Mouse (Mus musculus): ENCODE measurements at regions not wholly inside any gene's neighbourhood (a gene's known extent, or its start where the extent isn't known, plus 50 kb on each side); places are given as distances from the start of the nearest gene placed in this dataset.
A peak's percentile ranks its signal among the peaks of the same experiment; 100 is the strongest.

DNA sequence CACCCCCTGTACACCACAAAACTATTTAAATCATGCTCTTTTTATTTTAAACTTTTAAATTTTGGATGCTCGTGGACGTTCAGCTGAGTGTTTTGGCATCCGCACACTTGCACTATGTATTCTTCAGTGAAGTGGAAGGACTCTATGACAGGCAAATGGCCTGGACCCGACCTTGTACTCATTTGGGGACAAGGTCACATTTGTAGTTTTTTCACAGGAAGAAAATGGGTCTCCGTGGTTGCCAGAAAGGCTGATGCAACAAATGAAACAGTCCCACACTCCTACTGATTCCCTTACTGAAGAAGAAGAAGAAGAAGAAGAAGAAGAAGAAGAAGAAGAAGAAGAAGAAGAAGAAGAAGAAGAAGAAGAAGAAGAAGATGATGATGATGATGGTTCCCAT, 160.9 kb upstream of the Foxn2 start:
- 73% methylated on average over 5 of the region's 5 CpGs for WGBS

DNA sequence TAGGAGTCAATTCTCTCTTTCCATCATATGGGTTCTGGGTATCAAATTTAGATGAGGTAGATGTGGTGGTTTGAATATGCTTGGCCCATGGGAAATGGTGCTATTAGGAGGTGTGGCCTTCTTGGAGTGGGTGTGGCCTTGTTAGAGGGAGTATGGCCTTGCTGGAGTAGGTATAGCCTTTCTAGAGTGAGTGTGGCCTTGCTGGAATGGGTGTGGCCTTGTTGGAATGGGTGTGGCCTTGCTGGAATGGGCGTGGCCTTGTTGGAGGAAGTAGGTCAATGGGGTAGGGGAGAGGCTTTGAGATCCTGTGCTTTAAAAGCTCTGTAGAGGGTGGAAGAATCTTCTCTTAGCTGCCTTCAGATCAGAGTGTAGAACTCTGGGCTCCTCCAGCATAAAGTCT, 157.8 kb upstream of the Foxn2 start:
- 53% methylated on average over 1 of the region's 1 CpGs for WGBS
- H3K27me3 ChIP-seq (ENCODE audit: control insufficient read depth, insufficient read depth, low read length), result no peaks in the 10 kb centered on the region
- TF ChIP-seq CTCF (IDR thresholded peaks at IDR 0.05; ENCODE audit: extremely low read depth, insufficient read length, insufficient replicate concordance, low read depth, low read length) (no peak), POLR2A (IDR thresholded peaks at IDR 0.05; ENCODE audit: low read depth, low read length) (no peak)
- no peaks in the 10 kb centered on the region for H3K36me3 ChIP-seq (ENCODE audit: control insufficient read depth, insufficient read depth, low read length)
- no peak overlapping the region for H3K27ac ChIP-seq (ENCODE audit: insufficient read depth, low read depth, low read length)
- no peak overlapping the region for H3K4me3 ChIP-seq (ENCODE audit: low read depth, low read length)
- H3K4me1 ChIP-seq (ENCODE audit: control insufficient read depth, insufficient read depth, insufficient read length, low read length), result no peaks in the 10 kb centered on the region

More for the DNA sequence above, 160.9 kb upstream of the Foxn2 start:
- no peak for TF ChIP-seq POLR2A (IDR thresholded peaks at IDR 0.05; ENCODE audit: low read depth, low read length)
- no peak for TF ChIP-seq CTCF (IDR thresholded peaks at IDR 0.05; ENCODE audit: extremely low read depth, insufficient read length, insufficient replicate concordance, low read depth, low read length)
- Histone ChIP-seq H3K27ac (ENCODE audit: insufficient read depth, low read depth, low read length) (no peak overlapping the region), H3K27me3 (ENCODE audit: control insufficient read depth, insufficient read depth, low read length) (no peaks in the 10 kb centered on the region), H3K4me3 (ENCODE audit: low read depth, low read length) (no peak overlapping the region), H3K36me3 (ENCODE audit: control insufficient read depth, insufficient read depth, low read length) (no peaks in the 10 kb centered on the region), H3K4me1 (ENCODE audit: control insufficient read depth, insufficient read depth, insufficient read length, low read length) (no peaks in the 10 kb centered on the region)

DNA sequence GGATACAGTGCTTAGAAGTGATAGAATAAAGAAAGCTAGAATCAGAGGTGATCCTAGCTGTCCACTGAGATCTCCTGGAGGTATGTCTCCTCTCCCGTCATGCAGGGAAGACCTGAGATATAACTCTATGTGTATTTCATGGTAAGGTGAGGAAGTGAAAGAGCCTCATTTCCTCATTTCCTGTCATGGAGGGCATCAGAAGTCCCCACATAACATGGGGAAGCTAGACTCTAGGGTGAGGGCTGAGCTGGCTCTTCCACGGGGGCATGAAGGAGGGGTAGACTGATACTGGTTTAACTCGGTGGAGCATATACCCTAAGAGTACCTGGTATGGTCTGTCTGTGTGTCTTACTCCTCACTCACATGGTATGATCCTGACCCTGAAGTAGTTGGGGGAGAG, 156.0 kb upstream of the Foxn2 start:
- Histone ChIP-seq H3K27me3 (ENCODE audit: control insufficient read depth, insufficient read depth, low read length) (no peaks in the 10 kb centered on the region), H3K4me3 (ENCODE audit: low read depth, low read length) (no peak overlapping the region), H3K36me3 (ENCODE audit: control insufficient read depth, insufficient read depth, low read length) (no peaks in the 10 kb centered on the region), H3K4me1 (ENCODE audit: control insufficient read depth, insufficient read depth, insufficient read length, low read length) (no peaks in the 10 kb centered on the region), H3K27ac (ENCODE audit: insufficient read depth, low read depth, low read length) (no peak overlapping the region)
- TF ChIP-seq CTCF (IDR thresholded peaks at IDR 0.05; ENCODE audit: extremely low read depth, insufficient read length, insufficient replicate concordance, low read depth, low read length), result no peak
- TF ChIP-seq POLR2A (IDR thresholded peaks at IDR 0.05; ENCODE audit: low read depth, low read length), result no peak
- 83% methylated on average over 3 of the region's 3 CpGs for WGBS

DNA sequence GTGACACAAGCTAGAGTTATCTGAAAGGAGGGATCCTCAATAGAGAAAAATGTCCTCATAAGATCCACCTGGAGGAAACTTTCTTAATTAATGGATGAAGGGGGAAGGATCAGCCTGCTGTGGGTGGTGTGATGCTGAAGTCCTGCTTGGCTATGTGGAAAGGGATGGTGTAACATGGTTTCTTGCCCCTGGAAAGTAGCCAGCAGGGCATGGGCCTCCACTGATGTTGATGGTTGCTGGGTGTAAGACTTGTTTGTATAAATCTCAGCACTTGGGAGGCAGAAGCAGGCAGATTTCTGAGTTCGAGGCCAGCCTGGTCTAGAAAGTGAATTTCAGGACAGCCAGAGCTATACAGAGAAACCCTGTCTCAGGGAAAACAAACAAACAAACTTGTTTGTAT, 152.7 kb upstream of the Foxn2 start:
- H3K27me3 ChIP-seq (ENCODE audit: control insufficient read depth, insufficient read depth, low read length), result no peaks in the 10 kb centered on the region
- TF ChIP-seq CTCF (IDR thresholded peaks at IDR 0.05; ENCODE audit: extremely low read depth, insufficient read length, insufficient replicate concordance, low read depth, low read length), result no peak
- no peak for TF ChIP-seq POLR2A (IDR thresholded peaks at IDR 0.05; ENCODE audit: low read depth, low read length)
- H3K4me1 ChIP-seq (ENCODE audit: control insufficient read depth, insufficient read depth, insufficient read length, low read length), result no peaks in the 10 kb centered on the region
- H3K4me3 ChIP-seq (ENCODE audit: low read depth, low read length), result no peak overlapping the region
- no peak overlapping the region for H3K27ac ChIP-seq (ENCODE audit: insufficient read depth, low read depth, low read length)
- WGBS, result 75% methylated on average over 1 of the region's 1 CpGs
- H3K36me3 ChIP-seq (ENCODE audit: control insufficient read depth, insufficient read depth, low read length), result no peaks in the 10 kb centered on the region

DNA sequence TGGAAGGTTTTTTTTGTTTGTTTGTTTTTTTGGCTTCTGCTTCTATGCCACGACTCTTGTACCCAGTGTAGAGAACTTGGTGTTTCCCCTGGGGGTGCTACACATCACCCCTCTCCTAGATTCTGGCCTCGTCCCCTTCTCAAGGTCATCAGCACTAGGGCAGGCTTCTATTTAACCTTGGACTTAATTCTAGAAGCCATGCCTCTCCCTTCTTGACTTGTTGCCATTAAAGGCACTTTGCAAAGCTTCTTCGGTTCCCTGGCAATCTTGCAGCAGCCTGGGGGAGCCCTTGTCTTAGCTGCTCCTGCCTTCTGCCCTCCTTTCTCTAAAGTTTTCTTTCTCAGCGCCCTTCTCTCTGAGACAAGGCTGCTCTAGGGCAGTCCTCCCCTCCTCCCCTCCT, 143.0 kb upstream of the Foxn2 start:
- TF ChIP-seq POLR2A (IDR thresholded peaks at IDR 0.05; ENCODE audit: low read depth, low read length), result no peak
- H3K36me3 ChIP-seq (ENCODE audit: control insufficient read depth, insufficient read depth, low read length), result no peaks in the 10 kb centered on the region
- no peak overlapping the region for H3K27ac ChIP-seq (ENCODE audit: insufficient read depth, low read depth, low read length)
- H3K4me3 ChIP-seq (ENCODE audit: low read depth, low read length), result no peak overlapping the region
- H3K4me1 ChIP-seq (ENCODE audit: control insufficient read depth, insufficient read depth, insufficient read length, low read length), result no peaks in the 10 kb centered on the region
- WGBS, result 31% methylated on average over 4 of the region's 4 CpGs
- H3K27me3 ChIP-seq (ENCODE audit: control insufficient read depth, insufficient read depth, low read length), result no peaks in the 10 kb centered on the region

DNA sequence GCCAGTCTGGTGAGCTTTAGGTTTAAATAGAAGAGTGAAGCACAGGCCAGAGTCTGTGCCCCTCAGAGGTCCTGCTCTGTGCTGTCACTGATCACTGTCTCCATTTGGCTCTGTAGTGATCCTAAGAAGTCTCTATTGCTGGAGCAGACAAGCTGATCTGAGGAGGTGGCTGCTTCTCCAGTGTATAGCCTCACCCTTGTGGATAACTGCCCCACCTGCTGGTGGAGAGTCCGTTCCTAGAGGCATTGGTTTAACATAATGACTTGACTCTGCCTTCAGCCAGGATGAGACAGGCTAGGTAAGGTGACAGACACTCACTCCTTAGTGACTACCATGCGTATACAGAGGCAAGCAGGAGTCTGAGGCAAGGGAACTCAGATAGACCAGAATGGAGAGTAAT, 136.5 kb upstream of the Foxn2 start:
- Histone ChIP-seq H3K4me1 (ENCODE audit: control insufficient read depth, insufficient read depth, insufficient read length, low read length) (no peaks in the 10 kb centered on the region), H3K27me3 (ENCODE audit: control insufficient read depth, insufficient read depth, low read length) (no peaks in the 10 kb centered on the region), H3K36me3 (ENCODE audit: control insufficient read depth, insufficient read depth, low read length) (no peaks in the 10 kb centered on the region), H3K4me3 (ENCODE audit: low read depth, low read length) (no peak overlapping the region), H3K27ac (ENCODE audit: insufficient read depth, low read depth, low read length) (no peak overlapping the region)
- WGBS, result 55% methylated on average over 2 of the region's 2 CpGs
- no peak for TF ChIP-seq POLR2A (IDR thresholded peaks at IDR 0.05; ENCODE audit: low read depth, low read length)
- peak; percentile 22; the same call in 1 of the 2 replicates for TF ChIP-seq CTCF (IDR thresholded peaks at IDR 0.05; ENCODE audit: extremely low read depth, insufficient read length, insufficient replicate concordance, low read depth, low read length)

DNA sequence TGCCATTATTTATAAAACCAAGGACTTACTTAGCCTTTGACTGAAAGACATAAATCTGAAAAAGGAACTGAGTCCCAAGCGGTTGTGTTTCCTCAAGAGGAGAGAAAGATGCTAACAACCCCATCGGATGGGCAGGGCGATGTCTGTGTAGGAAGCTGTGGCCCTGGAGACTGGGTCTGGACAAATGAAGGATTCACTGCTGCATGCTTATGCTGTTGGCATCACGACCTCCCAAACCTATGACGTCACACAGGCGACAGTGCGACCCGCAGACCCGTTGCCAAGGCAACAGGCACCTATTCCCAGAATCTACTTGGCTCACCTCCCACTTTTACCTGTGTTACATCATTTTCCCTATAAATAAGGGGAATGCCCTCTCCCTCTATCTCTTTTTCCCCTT, 135.3 kb upstream of the Foxn2 start:
- Histone ChIP-seq H3K4me3 (ENCODE audit: low read depth, low read length) (no peak overlapping the region), H3K4me1 (ENCODE audit: control insufficient read depth, insufficient read depth, insufficient read length, low read length) (no peaks in the 10 kb centered on the region), H3K36me3 (ENCODE audit: control insufficient read depth, insufficient read depth, low read length) (no peaks in the 10 kb centered on the region), H3K27me3 (ENCODE audit: control insufficient read depth, insufficient read depth, low read length) (no peaks in the 10 kb centered on the region), H3K27ac (ENCODE audit: insufficient read depth, low read depth, low read length) (no peak overlapping the region)
- 79% methylated on average over 9 of the region's 9 CpGs for WGBS
- TF ChIP-seq POLR2A (IDR thresholded peaks at IDR 0.05; ENCODE audit: low read depth, low read length) (no peak), CTCF (IDR thresholded peaks at IDR 0.05; ENCODE audit: extremely low read depth, insufficient read length, insufficient replicate concordance, low read depth, low read length) (no peak)

DNA sequence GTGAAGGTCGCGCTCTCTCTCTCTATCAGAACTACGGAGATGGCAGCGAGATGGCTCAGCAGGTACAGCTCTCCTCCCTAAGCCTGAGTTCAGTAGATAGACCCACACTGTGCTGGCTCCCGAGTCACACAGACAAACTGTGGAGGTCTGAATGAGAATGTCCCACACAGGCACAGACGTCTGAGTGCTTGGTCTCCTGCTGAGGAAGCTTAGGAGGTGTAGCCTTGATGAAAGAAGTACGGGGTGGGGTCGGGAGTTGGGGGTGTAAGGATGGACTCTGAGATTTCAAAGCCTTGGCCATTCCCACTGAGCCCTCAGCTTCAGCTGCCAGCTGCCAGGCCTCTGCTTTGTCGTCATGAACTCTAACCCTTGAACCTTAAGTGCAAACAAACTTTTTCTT, 134.2 kb upstream of the Foxn2 start:
- H3K4me3 ChIP-seq (ENCODE audit: low read depth, low read length), result no peak overlapping the region
- no peaks in the 10 kb centered on the region for H3K36me3 ChIP-seq (ENCODE audit: control insufficient read depth, insufficient read depth, low read length)
- no peak overlapping the region for H3K27ac ChIP-seq (ENCODE audit: insufficient read depth, low read depth, low read length)
- H3K4me1 ChIP-seq (ENCODE audit: control insufficient read depth, insufficient read depth, insufficient read length, low read length), result no peaks in the 10 kb centered on the region
- WGBS, result 83% methylated on average over 9 of the region's 9 CpGs
- TF ChIP-seq POLR2A (IDR thresholded peaks at IDR 0.05; ENCODE audit: low read depth, low read length) (no peak), CTCF (IDR thresholded peaks at IDR 0.05; ENCODE audit: extremely low read depth, insufficient read length, insufficient replicate concordance, low read depth, low read length) (no peak)
- H3K27me3 ChIP-seq (ENCODE audit: control insufficient read depth, insufficient read depth, low read length), result no peaks in the 10 kb centered on the region

All from small intestine, adult 2 months (tissue).